Mouse (Mus musculus) liver, adult 2 months (tissue): ENCODE results near the gene Olfr150. TPM values are rescaled to one million over a fixed set of nuclear protein-coding genes. Genes with fewer than 3 reads are reported as not detected.

ENCODE experiments used
- DNase-seq: peaks from one replicate; pipeline ENCODE4 v3.0.0-alpha.2; 2011; ENCODE audit warnings: low read depth, low spot score; ENCODE audit errors: extremely low read depth
- H3K27ac ChIP-seq: fragments of 200-500 bp; replicated peaks from 2 replicates; pipeline ENCODE4 v1.5.1; 2012; ENCODE audit warnings: low read depth, mild to moderate bottlenecking, control low read depth, inconsistent platforms, low read length; ENCODE audit not compliant: insufficient read depth
- H3K27me3 ChIP-seq: fragments of 200-500 bp; 2 replicates; pipeline ENCODE4 v1.6.1; 2012; ENCODE audit warnings: mild to moderate bottlenecking, moderate library complexity, low read length, inconsistent platforms; ENCODE audit not compliant: control insufficient read depth, insufficient read depth
- H3K36me3 ChIP-seq: fragments of 200-500 bp; 2 replicates; pipeline ENCODE4 v1.6.1; 2012; ENCODE audit warnings: low read length, inconsistent platforms; ENCODE audit not compliant: control insufficient read depth, insufficient read depth
- H3K4me1 ChIP-seq: fragments of 200-500 bp; 2 replicates; pipeline ENCODE4 v1.6.1; 2011; ENCODE audit warnings: low read length; ENCODE audit not compliant: control insufficient read depth, insufficient read depth
- H3K4me3 ChIP-seq: fragments of 200-500 bp; 2 replicates; pipeline ENCODE4 v1.5.1; 2011; ENCODE audit warnings: low read depth, mild to moderate bottlenecking, control low read depth, low read length, moderate library complexity; ENCODE audit not compliant: insufficient read depth
- H3K79me2 ChIP-seq: fragments of 200-500 bp; 2 replicates; pipeline ENCODE4 v1.6.1; 2012; ENCODE audit warnings: inconsistent platforms, mild to moderate bottlenecking, low read length, moderate library complexity; ENCODE audit not compliant: control insufficient read depth, insufficient read depth
- H3K9ac ChIP-seq: fragments of 200-500 bp; 2 replicates; pipeline ENCODE4 v1.6.1; 2012; ENCODE audit warnings: low read depth, mild to moderate bottlenecking, control low read depth, inconsistent platforms, low read length
- CTCF ChIP-seq: fragments of 200-500 bp; IDR thresholded peaks from 2 replicates; pipeline ENCODE4 v1.5.1; 2011; ENCODE audit warnings: low read depth, low read length, control low read depth
- POLR2A ChIP-seq: fragments of 200-500 bp; IDR thresholded peaks from 2 replicates; pipeline ENCODE4 v1.6.1; 2011; ENCODE audit warnings: low read length, control low read depth; ENCODE audit not compliant: insufficient read depth; ENCODE audit errors: extremely low read depth
- WGBS: fragments of 180-500 bp; shearing (Covaris S2); methylation state at CpG from one replicate; pipeline ENCODE4 v1.1.7; 2018; 5-methylcytosine and 5-hydroxymethylcytosine counted together
- polyA plus RNA-seq: library from polyadenylated mRNA; depleted of rRNA; stranded (reverse); fragments of >200 nt; gene quantifications from 2 replicates; pipeline ENCODE4 v1.2.3, GENCODE M21; 2012; rRNA removed
- total RNA-seq: library from RNA; depleted of rRNA; stranded (reverse); fragments of >200 nt; gene quantifications from 2 replicates; pipeline ENCODE4 v1.2.3, GENCODE M21; 2014; rRNA removed

Olfr150 gene
- total and polyA plus RNA-seq, 2 experiments: not detected

- DNase-seq: no peak
- no peaks in the 10 kb centered on the region for H3K4me1 ChIP-seq
- H3K36me3 ChIP-seq: no peaks in the 10 kb centered on the region
- H3K27me3 ChIP-seq: no peaks in the 10 kb centered on the region
- no peak within 1 kb of the TSS for H3K9ac ChIP-seq
- no peak within 1 kb of the TSS for H3K27ac ChIP-seq
- no peaks in the 10 kb centered on the region for H3K79me2 ChIP-seq
- H3K4me3 ChIP-seq: no peak within 1 kb of the TSS
- TF ChIP-seq POLR2A: no peak
- TF ChIP-seq CTCF: no peak
Observed at GRCm38 (mm10) chr9:39745949-39746348, 15.2 kb downstream of the Olfr150 start, which contains the start of gene Olfr967. TSS of gene Olfr967 (plus strand) at chr9:39746249.

- H3K27me3 ChIP-seq: no peaks in the 10 kb centered on the region
- H3K4me3 ChIP-seq: no peak overlapping the region
- H3K9ac ChIP-seq: no peak overlapping the region
- TF ChIP-seq CTCF: no peak
- TF ChIP-seq POLR2A: no peak
- no peak for DNase-seq
- H3K79me2 ChIP-seq: no peaks in the 10 kb centered on the region
- H3K4me1 ChIP-seq: no peaks in the 10 kb centered on the region
- H3K36me3 ChIP-seq: no peaks in the 10 kb centered on the region
- 81% methylated on average over 1 of the region's 1 CpGs for WGBS
- H3K27ac ChIP-seq: no peak overlapping the region
Observed at GRCm38 (mm10) chr9:39746428-39746827, 15.7 kb downstream of the Olfr150 start.

GRCm38 (mm10) chr9:39783153-39783552, 52.4 kb downstream of the Olfr150 start, which contains the start of gene Olfr968:
TSS of gene Olfr968 (minus strand) at chr9:39783253.
- WGBS: 75% methylated on average over 1 of the region's 1 CpGs
- TF ChIP-seq POLR2A (no peak), CTCF (no peak)

More at GRCm38 (mm10) chr9:39783153-39783552, 52.4 kb downstream of the Olfr150 start, which contains the start of gene Olfr968:
- Histone ChIP-seq H3K4me1 (no peaks in the 10 kb centered on the region), H3K79me2 (no peaks in the 10 kb centered on the region), H3K36me3 (no peaks in the 10 kb centered on the region), H3K9ac (no peak within 1 kb of the TSS), H3K4me3 (no peak within 1 kb of the TSS), H3K27me3 (no peaks in the 10 kb centered on the region), H3K27ac (no peak within 1 kb of the TSS)
- DNase-seq: no peak

Other genes starting within 250 kb of the Olfr150 start
- not detected in 2 replicates for gene Olfr44, start 237.0 kb upstream of the Olfr150 start, total RNA-seq
- not detected in 2 replicates for gene Olfr44, start 237.0 kb upstream of the Olfr150 start, polyA plus RNA-seq
- not detected in 2 replicates for gene Olfr957, start 215.2 kb upstream of the Olfr150 start, total RNA-seq
- not detected in 2 replicates for gene Olfr957, start 215.2 kb upstream of the Olfr150 start, polyA plus RNA-seq
- not detected in 2 replicates for gene Olfr958, start 176.9 kb upstream of the Olfr150 start, total RNA-seq
- gene Olfr958, start 176.9 kb upstream of the Olfr150 start, polyA plus RNA-seq: not detected in 2 replicates
- not detected in 2 replicates for gene Olfr959, start 155.4 kb upstream of the Olfr150 start, total RNA-seq
- gene Olfr959, start 155.4 kb upstream of the Olfr150 start, polyA plus RNA-seq: not detected in 2 replicates
- gene AW551984, start 126.6 kb upstream of the Olfr150 start, total RNA-seq: 0.07 and 0.09 TPM in 2 replicates
- 0.01 and 0.13 TPM in 2 replicates for gene AW551984, start 126.6 kb upstream of the Olfr150 start, polyA plus RNA-seq
- not detected in 2 replicates for gene Olfr148, start 120.3 kb upstream of the Olfr150 start, total RNA-seq
- not detected in 2 replicates for gene Olfr148, start 120.3 kb upstream of the Olfr150 start, polyA plus RNA-seq
- gene Olfr960, start 109.6 kb upstream of the Olfr150 start, total RNA-seq: not detected in 2 replicates
- not detected in 2 replicates for gene Olfr960, start 109.6 kb upstream of the Olfr150 start, polyA plus RNA-seq
- not detected in 2 replicates for gene Olfr961, start 85.9 kb upstream of the Olfr150 start, total RNA-seq
- gene Olfr961, start 85.9 kb upstream of the Olfr150 start, polyA plus RNA-seq: not detected in 2 replicates
- not detected in 2 replicates for gene Olfr963, start 63.8 kb upstream of the Olfr150 start, total RNA-seq
- gene Olfr963, start 63.8 kb upstream of the Olfr150 start, polyA plus RNA-seq: not detected in 2 replicates
- not detected in 2 replicates for gene Olfr149, start 23.9 kb upstream of the Olfr150 start, total RNA-seq
- gene Olfr149, start 23.9 kb upstream of the Olfr150 start, polyA plus RNA-seq: not detected in 2 replicates
- gene Olfr965, start 19.6 kb upstream of the Olfr150 start, total RNA-seq: not detected in 2 replicates
- not detected in 2 replicates for gene Olfr965, start 19.6 kb upstream of the Olfr150 start, polyA plus RNA-seq
- not detected in 2 replicates for gene Olfr967, start 15.3 kb downstream of the Olfr150 start, total RNA-seq
- gene Olfr967, start 15.3 kb downstream of the Olfr150 start, polyA plus RNA-seq: not detected in 2 replicates
- gene Olfr968, start 52.3 kb downstream of the Olfr150 start, total RNA-seq: not detected in 2 replicates
- gene Olfr968, start 52.3 kb downstream of the Olfr150 start, polyA plus RNA-seq: not detected in 2 replicates
- not detected in 2 replicates for gene Olfr969, start 60.0 kb downstream of the Olfr150 start, total RNA-seq
- gene Olfr969, start 60.0 kb downstream of the Olfr150 start, polyA plus RNA-seq: not detected in 2 replicates
- gene Olfr970, start 77.9 kb downstream of the Olfr150 start, total RNA-seq: not detected in 2 replicates
- not detected in 2 replicates for gene Olfr970, start 77.9 kb downstream of the Olfr150 start, polyA plus RNA-seq
- gene Olfr971, start 105.9 kb downstream of the Olfr150 start, total RNA-seq: not detected in 2 replicates
- gene Olfr971, start 105.9 kb downstream of the Olfr150 start, polyA plus RNA-seq: not detected in 2 replicates
- not detected in 2 replicates for gene Olfr972, start 135.4 kb downstream of the Olfr150 start, total RNA-seq
- gene Olfr972, start 135.4 kb downstream of the Olfr150 start, polyA plus RNA-seq: not detected in 2 replicates
- gene Olfr229, start 176.4 kb downstream of the Olfr150 start, total RNA-seq: not detected in 2 replicates
- not detected in 2 replicates for gene Olfr229, start 176.4 kb downstream of the Olfr150 start, polyA plus RNA-seq
- gene Olfr974, start 206.5 kb downstream of the Olfr150 start, total RNA-seq: not detected in 2 replicates
- not detected in 2 replicates for gene Olfr974, start 206.5 kb downstream of the Olfr150 start, polyA plus RNA-seq
- not detected in 2 replicates for gene Olfr975, start 221.1 kb downstream of the Olfr150 start, total RNA-seq
- gene Olfr975, start 221.1 kb downstream of the Olfr150 start, polyA plus RNA-seq: not detected in 2 replicates
- gene Olfr976, start 230.2 kb downstream of the Olfr150 start, total RNA-seq: not detected in 2 replicates
- gene Olfr976, start 230.2 kb downstream of the Olfr150 start, polyA plus RNA-seq: not detected in 2 replicates